Mouse (Mus musculus): ENCODE measurements around the gene Kctd21. TPM values are rescaled to one million over a fixed set of nuclear protein-coding genes. Genes with fewer than 3 reads are reported as not detected.

Gene Kctd21
- 1.6 and 1.9 TPM in 2 replicates for total RNA-seq (2017)

GRCm38 (mm10) chr7:97331726-97332666 is at the start of gene Kctd21, which contains the start of gene Usp35:
Kctd21 (plus strand) TSS chr7:97332327.
Usp35 (minus strand) TSS chr7:97332020.
- ATAC-seq (replicated peaks in 1 of 2; ENCODE audit: insufficient read depth in 1 of 2, low FRiP score in 2 of 2, low TSS enrichment in 1 of 2, low read depth in 1 of 2, poor library complexity in 2 of 2, severe bottlenecking in 2 of 2) = peak; percentile 92 to 95

- ATAC-seq (replicated peaks in 1 of 2; ENCODE audit: insufficient read depth in 1 of 2, low FRiP score in 2 of 2, low TSS enrichment in 1 of 2, low read depth in 1 of 2, poor library complexity in 2 of 2, severe bottlenecking in 2 of 2) = no peak
These were observed 35.1 kb upstream of the Kctd21 start for GRCm38 (mm10) chr7:97296986-97297385.

- ATAC-seq (replicated peaks in 1 of 2; ENCODE audit: insufficient read depth in 1 of 2, low FRiP score in 2 of 2, low TSS enrichment in 1 of 2, low read depth in 1 of 2, poor library complexity in 2 of 2, severe bottlenecking in 2 of 2) = peak; percentile 74 to 81
These were observed 34.7 kb upstream of the Kctd21 start for GRCm38 (mm10) chr7:97297466-97297865.

DNA sequence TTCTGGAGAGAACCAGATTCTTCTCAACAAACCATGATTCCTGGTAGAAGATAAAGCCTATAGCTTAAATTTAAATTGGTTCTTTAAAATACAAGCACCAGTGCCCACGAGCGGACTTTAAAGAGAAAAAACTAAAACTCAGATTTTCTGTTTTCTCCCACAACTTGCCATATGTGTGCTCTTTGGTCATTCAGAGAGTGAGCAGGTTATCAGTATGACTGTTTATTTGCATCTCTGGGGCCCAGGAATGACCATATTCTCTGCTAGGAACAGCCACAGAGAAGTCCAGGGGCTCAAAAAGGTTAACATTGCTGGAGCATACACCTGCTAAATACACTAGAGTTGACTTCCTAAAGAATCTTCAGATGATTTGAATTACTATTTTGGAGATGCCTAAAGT is 33.8 kb upstream of the Kctd21 start:
- ATAC-seq (replicated peaks in 1 of 2; ENCODE audit: insufficient read depth in 1 of 2, low FRiP score in 2 of 2, low TSS enrichment in 1 of 2, low read depth in 1 of 2, poor library complexity in 2 of 2, severe bottlenecking in 2 of 2) = no peak

- no peak for ATAC-seq (replicated peaks in 1 of 2; ENCODE audit: insufficient read depth in 1 of 2, low FRiP score in 2 of 2, low TSS enrichment in 1 of 2, low read depth in 1 of 2, poor library complexity in 2 of 2, severe bottlenecking in 2 of 2)
These were observed 33.2 kb upstream of the Kctd21 start for GRCm38 (mm10) chr7:97298943-97299342.

DNA sequence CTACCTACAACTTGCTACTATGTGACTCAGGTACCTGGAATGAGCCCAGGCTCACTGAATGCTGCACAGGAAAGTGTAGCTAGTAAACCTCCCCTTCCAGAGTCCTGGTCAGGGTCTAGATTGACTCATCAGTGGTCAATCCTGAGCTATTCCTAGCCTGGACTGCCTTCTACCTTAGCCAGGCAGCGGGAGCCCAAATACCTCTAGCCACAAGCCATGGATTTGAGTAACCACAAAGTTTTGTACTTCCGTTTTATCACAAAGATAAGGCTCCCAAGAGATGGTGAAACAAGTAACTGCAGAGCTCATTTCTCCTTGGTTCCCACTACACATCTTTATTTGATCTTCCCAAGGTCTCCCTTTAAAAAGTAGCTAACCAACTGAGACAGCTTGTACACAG is 31.2 kb upstream of the Kctd21 start:
- ATAC-seq (replicated peaks in 1 of 2; ENCODE audit: insufficient read depth in 1 of 2, low FRiP score in 2 of 2, low TSS enrichment in 1 of 2, low read depth in 1 of 2, poor library complexity in 2 of 2, severe bottlenecking in 2 of 2) = no peak

DNA sequence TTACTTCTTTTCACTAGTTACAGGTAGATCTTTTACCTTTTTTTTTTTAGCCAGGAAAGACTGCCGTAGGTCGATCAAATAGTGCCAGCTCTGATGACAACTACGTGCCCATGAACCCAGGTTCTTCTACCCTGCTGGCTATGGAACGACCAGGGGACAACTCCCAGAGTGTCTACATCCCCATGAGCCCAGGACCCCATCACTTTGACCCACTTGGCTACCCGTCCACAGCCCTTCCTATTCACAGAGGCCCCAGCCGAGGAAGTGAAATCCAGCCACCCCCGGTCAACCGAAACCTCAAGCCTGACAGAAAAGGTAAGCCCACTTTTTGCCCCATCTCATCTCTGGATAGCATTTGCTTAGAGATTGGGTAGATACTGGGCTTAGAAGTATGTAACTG is 30.8 kb upstream of the Kctd21 start:
- no peak for ATAC-seq (replicated peaks in 1 of 2; ENCODE audit: insufficient read depth in 1 of 2, low FRiP score in 2 of 2, low TSS enrichment in 1 of 2, low read depth in 1 of 2, poor library complexity in 2 of 2, severe bottlenecking in 2 of 2)

DNA sequence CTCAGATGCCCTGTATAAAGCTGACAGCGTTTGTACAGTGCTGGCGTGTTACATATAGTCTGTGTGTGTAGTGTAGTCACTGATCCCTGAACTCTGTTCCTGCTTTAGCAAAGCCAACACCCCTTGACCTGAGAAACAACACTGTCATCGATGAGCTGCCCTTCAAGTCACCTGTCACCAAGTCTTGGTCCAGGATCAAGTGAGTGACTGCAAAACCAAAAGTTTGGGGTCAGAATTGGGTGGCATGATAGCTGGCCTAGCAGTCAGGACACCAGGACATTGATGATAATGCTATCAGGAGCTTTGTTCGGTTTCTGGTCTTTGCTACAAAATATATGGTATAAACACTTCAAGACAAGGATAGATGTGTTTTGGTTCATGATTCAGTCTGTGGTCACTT is 29.9 kb upstream of the Kctd21 start:
- ATAC-seq (replicated peaks in 1 of 2; ENCODE audit: insufficient read depth in 1 of 2, low FRiP score in 2 of 2, low TSS enrichment in 1 of 2, low read depth in 1 of 2, poor library complexity in 2 of 2, severe bottlenecking in 2 of 2) = no peak

- no peak for ATAC-seq (replicated peaks in 1 of 2; ENCODE audit: insufficient read depth in 1 of 2, low FRiP score in 2 of 2, low TSS enrichment in 1 of 2, low read depth in 1 of 2, poor library complexity in 2 of 2, severe bottlenecking in 2 of 2)
These were observed 29.3 kb upstream of the Kctd21 start for GRCm38 (mm10) chr7:97302876-97303275.

- no peak for ATAC-seq (replicated peaks in 1 of 2; ENCODE audit: insufficient read depth in 1 of 2, low FRiP score in 2 of 2, low TSS enrichment in 1 of 2, low read depth in 1 of 2, poor library complexity in 2 of 2, severe bottlenecking in 2 of 2)
These were observed 28.5 kb upstream of the Kctd21 start for GRCm38 (mm10) chr7:97303614-97304013.

- ATAC-seq (replicated peaks in 1 of 2; ENCODE audit: insufficient read depth in 1 of 2, low FRiP score in 2 of 2, low TSS enrichment in 1 of 2, low read depth in 1 of 2, poor library complexity in 2 of 2, severe bottlenecking in 2 of 2) = no peak
These were observed 27.7 kb upstream of the Kctd21 start for GRCm38 (mm10) chr7:97304471-97304870.

DNA sequence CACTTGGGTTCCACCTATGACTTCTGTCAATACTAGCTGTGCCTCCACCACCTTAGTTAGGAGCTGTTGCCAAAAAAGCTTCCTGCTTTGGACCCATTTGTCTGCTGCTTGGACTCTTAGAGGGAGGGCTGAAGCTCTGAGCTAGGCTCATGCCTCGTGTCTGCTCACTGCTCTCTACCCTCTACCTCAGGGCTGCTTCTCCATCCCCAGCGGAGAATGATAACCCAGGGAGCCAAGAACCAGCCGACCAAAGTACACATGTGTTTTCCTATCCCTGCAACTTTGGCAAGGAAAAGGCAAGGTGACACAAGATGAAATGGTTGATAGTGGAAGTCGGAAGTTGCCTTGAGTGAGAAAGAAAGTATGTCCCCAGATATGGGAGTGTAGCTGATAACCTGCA is 26.9 kb upstream of the Kctd21 start:
- no peak for ATAC-seq (replicated peaks in 1 of 2; ENCODE audit: insufficient read depth in 1 of 2, low FRiP score in 2 of 2, low TSS enrichment in 1 of 2, low read depth in 1 of 2, poor library complexity in 2 of 2, severe bottlenecking in 2 of 2)

DNA sequence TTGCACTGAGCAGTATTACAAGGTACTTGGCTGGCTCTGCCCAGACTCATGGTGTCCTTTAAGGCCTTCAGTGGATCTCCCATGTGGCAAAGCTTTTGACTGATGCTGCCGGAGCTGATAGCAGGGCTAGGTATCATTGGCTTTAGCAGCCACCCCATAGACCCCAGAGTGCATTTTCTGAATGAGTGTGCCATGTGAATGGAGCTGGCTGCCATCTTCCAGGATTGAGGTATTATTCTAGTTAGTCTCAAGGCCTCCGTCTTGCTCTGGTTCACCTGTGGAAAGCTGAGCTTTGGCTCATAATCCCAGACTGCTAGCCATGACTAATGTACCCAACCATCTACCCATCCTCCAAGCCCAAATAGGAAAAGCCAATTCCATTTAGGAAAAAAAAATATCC is 25.3 kb upstream of the Kctd21 start:
- no peak for ATAC-seq (replicated peaks in 1 of 2; ENCODE audit: insufficient read depth in 1 of 2, low FRiP score in 2 of 2, low TSS enrichment in 1 of 2, low read depth in 1 of 2, poor library complexity in 2 of 2, severe bottlenecking in 2 of 2)

DNA sequence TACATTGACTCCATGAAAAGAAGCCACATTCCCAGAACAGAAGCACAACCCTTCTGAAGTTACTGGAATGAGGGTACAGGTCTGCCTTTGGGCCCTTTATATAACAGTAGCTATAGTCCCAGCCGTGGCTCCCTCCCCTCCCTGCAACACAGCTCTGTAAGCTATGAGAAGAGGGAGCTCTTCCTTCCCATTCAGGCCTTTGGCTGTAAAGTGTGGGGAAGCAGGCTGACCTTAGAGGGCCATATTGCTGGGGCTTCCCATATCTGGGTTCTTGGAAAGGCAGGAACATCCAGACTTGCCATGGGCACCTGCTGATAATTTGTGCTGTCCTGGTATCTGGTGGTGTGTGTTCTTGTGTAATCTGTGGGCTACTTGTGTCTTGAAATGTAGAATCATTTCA is 24.6 kb upstream of the Kctd21 start:
- ATAC-seq (replicated peaks in 1 of 2; ENCODE audit: insufficient read depth in 1 of 2, low FRiP score in 2 of 2, low TSS enrichment in 1 of 2, low read depth in 1 of 2, poor library complexity in 2 of 2, severe bottlenecking in 2 of 2) = no peak

DNA sequence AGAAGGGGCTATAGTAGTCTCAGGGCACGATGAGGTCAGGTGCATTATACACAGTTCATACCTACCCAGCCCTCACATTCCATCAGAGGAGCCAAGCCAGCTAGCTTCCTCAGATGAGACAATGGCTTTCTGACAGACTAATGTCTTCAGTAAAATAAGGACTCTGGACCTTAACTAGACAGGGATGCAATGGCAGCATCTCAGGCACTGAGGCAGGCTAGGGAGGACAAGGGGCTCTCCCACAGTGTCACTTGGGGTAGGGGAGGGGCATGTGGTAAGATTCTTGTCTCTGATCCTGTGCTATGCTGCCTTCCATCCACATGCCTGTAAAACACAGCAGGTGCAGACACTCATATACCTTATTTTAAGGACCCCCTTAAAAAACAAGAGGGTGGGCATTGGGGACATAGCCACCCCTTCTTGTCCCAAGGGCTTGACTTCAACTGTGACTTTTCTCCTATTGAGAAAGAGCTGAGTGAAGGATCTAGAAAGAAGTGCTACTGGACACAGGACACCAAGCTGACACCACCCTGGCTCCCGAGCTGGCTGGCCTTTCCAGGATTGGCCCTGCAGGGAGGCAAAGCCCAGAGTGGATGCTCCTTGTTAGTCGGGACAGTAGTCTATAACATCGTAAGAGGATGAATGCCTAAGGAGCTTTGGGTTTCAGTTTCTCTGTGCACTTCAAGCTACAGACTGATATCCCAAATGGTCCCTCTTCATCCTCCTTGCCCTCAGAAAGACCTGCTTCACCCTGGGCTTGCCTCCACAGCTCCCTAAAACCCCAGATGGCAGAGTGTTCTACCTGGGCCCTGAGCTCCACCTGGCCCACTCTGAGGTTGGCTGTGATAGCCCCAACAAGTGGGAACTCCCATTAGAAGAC is 22.4 kb upstream of the Kctd21 start:
- no peak for ATAC-seq (replicated peaks in 1 of 2; ENCODE audit: insufficient read depth in 1 of 2, low FRiP score in 2 of 2, low TSS enrichment in 1 of 2, low read depth in 1 of 2, poor library complexity in 2 of 2, severe bottlenecking in 2 of 2)

DNA sequence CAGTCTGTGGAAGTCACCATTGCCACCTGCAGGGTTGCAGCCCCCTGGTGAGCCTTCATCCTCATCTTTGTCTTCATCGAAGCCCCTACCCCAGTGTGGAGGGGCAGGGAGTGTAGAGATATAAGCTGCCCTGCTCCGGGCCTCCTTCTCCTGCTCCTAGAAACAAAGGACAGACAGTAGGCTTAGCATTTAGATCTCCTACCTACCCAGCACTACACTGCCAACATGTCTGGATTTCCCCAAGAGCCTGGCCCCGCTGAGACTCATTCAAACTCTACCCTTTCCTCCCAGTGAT is 21.8 kb upstream of the Kctd21 start:
- ATAC-seq (replicated peaks in 1 of 2; ENCODE audit: insufficient read depth in 1 of 2, low FRiP score in 2 of 2, low TSS enrichment in 1 of 2, low read depth in 1 of 2, poor library complexity in 2 of 2, severe bottlenecking in 2 of 2) = no peak

- no peak for ATAC-seq (replicated peaks in 1 of 2; ENCODE audit: insufficient read depth in 1 of 2, low FRiP score in 2 of 2, low TSS enrichment in 1 of 2, low read depth in 1 of 2, poor library complexity in 2 of 2, severe bottlenecking in 2 of 2)
These were observed 20.5 kb upstream of the Kctd21 start for GRCm38 (mm10) chr7:97311620-97312019.

DNA sequence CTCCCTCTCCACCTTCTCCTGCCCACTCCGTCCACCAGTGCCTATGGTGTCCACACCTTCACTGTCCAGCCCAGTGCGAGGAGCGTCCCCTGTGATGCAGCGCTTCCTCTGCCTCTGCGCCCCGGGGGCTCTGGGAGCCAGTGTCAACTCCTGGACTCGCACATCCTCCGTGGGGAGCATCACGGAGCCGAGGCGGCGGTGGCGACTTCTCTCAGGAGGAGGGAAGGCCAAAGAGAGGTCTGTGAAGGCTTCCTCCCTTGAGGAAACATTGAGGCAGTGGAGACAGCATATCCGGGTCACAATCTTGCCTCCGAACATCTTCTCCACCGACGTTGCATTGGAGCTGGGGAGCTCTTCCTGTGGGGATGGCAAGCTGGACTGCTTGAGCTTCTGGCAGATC is 19.9 kb upstream of the Kctd21 start:
- no peak for ATAC-seq (replicated peaks in 1 of 2; ENCODE audit: insufficient read depth in 1 of 2, low FRiP score in 2 of 2, low TSS enrichment in 1 of 2, low read depth in 1 of 2, poor library complexity in 2 of 2, severe bottlenecking in 2 of 2)
